Mouse (Mus musculus): ENCODE results near the gene Ddx27. TPM values are rescaled to one million over a fixed set of nuclear protein-coding genes. Genes with fewer than 3 reads are reported as not detected.
A peak's percentile ranks its signal among the peaks of the same experiment; 100 is the strongest.

The Ddx27 gene
- polyA plus RNA-seq, 1 experiment from 2014 or later = 31.2 TPM

DNA sequence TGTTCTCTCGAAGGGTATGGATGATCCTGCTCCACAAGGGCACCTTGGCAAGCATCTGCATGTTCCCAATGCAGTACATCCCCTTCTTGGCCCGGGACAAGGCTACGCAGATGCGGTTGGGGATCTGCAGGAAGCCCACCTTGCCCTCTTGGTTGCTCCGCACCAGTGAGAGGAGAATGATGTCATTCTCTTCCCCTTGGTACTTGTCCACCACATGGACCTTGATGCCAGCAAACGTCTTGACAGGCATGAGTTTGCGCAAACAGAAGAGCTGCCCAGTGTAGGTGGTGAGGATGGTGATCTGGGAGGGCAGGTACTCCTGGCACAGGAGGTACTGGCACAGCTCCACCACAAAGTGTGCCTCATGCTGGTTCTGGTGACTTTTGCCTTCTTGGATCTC is 23.7 kb downstream of the Ddx27 start:
- H3K9ac ChIP-seq (ENCODE audit: low read depth, low read length) = no peak overlapping the region
- no peaks in the 10 kb centered on the region for H3K9me3 ChIP-seq (ENCODE audit: control insufficient read depth, low read length)
- no peak overlapping the region for H3K4me3 ChIP-seq (ENCODE audit: low read depth, low read length)
- H3K36me3 ChIP-seq (ENCODE audit: control insufficient read depth, insufficient read depth, low read length) = peaks cover 100% of the 10 kb centered on the region
- H3K27me3 ChIP-seq (replicated peaks; ENCODE audit: control insufficient read depth, insufficient read depth, low read length) = no peaks in the 10 kb centered on the region
- no peak overlapping the region for H3K4me2 ChIP-seq (ENCODE audit: low read depth, low read length)
- no peak overlapping the region for H3K27ac ChIP-seq (replicated peaks; ENCODE audit: low read depth, low read length)
- H3K4me1 ChIP-seq (ENCODE audit: control insufficient read depth, insufficient read depth, low read length) = no peaks in the 10 kb centered on the region
- 90% methylated on average over 7 of the region's 7 CpGs for WGBS
- no peak for DNase-seq (ENCODE audit: low spot score)
- ATAC-seq (ENCODE audit: low read depth) = no peak

- H3K27me3 ChIP-seq (replicated peaks; ENCODE audit: control insufficient read depth, insufficient read depth, low read length) = no peaks in the 10 kb centered on the region
- peaks cover 100% of the 10 kb centered on the region for H3K36me3 ChIP-seq (ENCODE audit: control insufficient read depth, insufficient read depth, low read length)
- H3K4me3 ChIP-seq (ENCODE audit: low read depth, low read length) = no peak overlapping the region
- ATAC-seq (ENCODE audit: low read depth) (no peak), DNase-seq (ENCODE audit: low spot score) (no peak)
- no peaks in the 10 kb centered on the region for H3K9me3 ChIP-seq (ENCODE audit: control insufficient read depth, low read length)
- H3K4me2 ChIP-seq (ENCODE audit: low read depth, low read length) = no peak overlapping the region
- H3K4me1 ChIP-seq (ENCODE audit: control insufficient read depth, insufficient read depth, low read length) = no peaks in the 10 kb centered on the region
- H3K9ac ChIP-seq (ENCODE audit: low read depth, low read length) = no peak overlapping the region
- 88% methylated on average over 8 of the region's 8 CpGs for WGBS
- H3K27ac ChIP-seq (replicated peaks; ENCODE audit: low read depth, low read length) = no peak overlapping the region
Measured at GRCm38 (mm10) chr2:167039386-167039785, 24.4 kb downstream of the Ddx27 start.

DNA sequence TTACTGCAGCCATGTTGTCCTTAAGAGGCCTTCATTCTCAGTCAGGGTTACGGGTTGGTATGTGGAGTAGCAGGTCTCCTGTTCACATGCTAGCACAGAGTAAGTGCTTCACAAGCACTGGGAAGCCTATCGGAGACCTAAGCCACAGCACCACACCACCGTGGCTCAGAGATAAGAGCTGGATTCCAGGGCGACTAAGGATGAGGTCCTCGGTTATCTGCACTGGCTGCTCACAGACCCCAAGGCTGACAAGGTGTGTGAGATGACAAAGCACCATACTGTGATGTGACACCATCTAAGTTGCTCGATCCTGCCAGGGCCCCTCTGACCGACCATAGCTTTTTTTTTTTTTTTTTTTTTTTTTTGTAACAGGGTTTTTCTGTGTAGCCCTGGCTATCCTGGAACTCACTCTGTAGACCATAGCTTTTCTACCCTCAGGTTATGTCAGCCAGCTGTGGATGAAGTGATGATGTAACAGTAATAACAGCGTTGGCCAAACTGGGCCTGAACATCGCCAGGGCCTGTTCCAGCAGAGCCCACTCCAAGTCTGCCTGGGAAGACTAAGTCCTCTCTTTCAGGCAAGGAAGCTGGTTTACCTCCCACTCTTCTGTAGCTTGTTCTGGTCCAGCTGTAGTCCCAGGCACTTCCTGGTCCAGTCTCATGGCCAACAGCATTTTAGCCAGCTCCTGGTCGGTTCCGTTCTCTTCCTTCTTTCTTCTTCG is 28.6 kb downstream of the Ddx27 start:
- no peak overlapping the region for H3K27ac ChIP-seq (replicated peaks; ENCODE audit: low read depth, low read length)
- 90% methylated on average over 12 of the region's 12 CpGs for WGBS
- H3K9ac ChIP-seq (ENCODE audit: low read depth, low read length) = no peak overlapping the region
- H3K27me3 ChIP-seq (replicated peaks; ENCODE audit: control insufficient read depth, insufficient read depth, low read length) = no peaks in the 10 kb centered on the region
- H3K4me3 ChIP-seq (ENCODE audit: low read depth, low read length) = no peak overlapping the region
- ATAC-seq (ENCODE audit: low read depth) (no peak), DNase-seq (ENCODE audit: low spot score) (no peak)
- H3K4me1 ChIP-seq (ENCODE audit: control insufficient read depth, insufficient read depth, low read length) = no peaks in the 10 kb centered on the region
- H3K36me3 ChIP-seq (ENCODE audit: control insufficient read depth, insufficient read depth, low read length) = peaks cover 96% of the 10 kb centered on the region
- no peaks in the 10 kb centered on the region for H3K9me3 ChIP-seq (ENCODE audit: control insufficient read depth, low read length)
- no peak overlapping the region for H3K4me2 ChIP-seq (ENCODE audit: low read depth, low read length)

DNA sequence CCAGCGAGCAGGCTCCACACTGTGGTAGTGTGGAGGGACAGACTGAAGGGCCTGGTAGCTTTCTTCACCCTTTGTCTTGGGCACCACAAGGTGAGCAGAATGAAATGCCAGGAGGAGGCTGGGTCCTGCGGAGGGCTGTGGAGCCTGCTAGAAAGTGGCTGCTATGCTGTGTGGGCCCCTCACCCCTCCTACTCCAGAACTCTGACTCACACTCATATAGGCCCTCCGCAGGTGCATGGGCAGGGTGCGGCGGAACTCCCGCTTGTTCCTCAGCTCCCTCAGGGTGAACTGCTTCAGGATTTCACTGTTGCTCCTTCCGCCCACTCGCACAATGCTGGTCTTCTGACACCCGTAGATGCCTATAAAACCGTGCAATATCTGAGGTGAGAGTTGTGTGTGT is 33.2 kb downstream of the Ddx27 start:
- H3K36me3 ChIP-seq (ENCODE audit: control insufficient read depth, insufficient read depth, low read length) = peaks cover 81% of the 10 kb centered on the region
- H3K27me3 ChIP-seq (replicated peaks; ENCODE audit: control insufficient read depth, insufficient read depth, low read length) = no peaks in the 10 kb centered on the region
- H3K9ac ChIP-seq (ENCODE audit: low read depth, low read length) = no peak overlapping the region
- ATAC-seq (ENCODE audit: low read depth) = no peak
- DNase-seq (ENCODE audit: low spot score) = no peak
- H3K4me2 ChIP-seq (ENCODE audit: low read depth, low read length) = no peak overlapping the region
- H3K9me3 ChIP-seq (ENCODE audit: control insufficient read depth, low read length) = no peaks in the 10 kb centered on the region
- H3K27ac ChIP-seq (replicated peaks; ENCODE audit: low read depth, low read length) = no peak overlapping the region
- H3K4me3 ChIP-seq (ENCODE audit: low read depth, low read length) = no peak overlapping the region
- no peaks in the 10 kb centered on the region for H3K4me1 ChIP-seq (ENCODE audit: control insufficient read depth, insufficient read depth, low read length)
- 89% methylated on average over 10 of the region's 10 CpGs for WGBS

DNA sequence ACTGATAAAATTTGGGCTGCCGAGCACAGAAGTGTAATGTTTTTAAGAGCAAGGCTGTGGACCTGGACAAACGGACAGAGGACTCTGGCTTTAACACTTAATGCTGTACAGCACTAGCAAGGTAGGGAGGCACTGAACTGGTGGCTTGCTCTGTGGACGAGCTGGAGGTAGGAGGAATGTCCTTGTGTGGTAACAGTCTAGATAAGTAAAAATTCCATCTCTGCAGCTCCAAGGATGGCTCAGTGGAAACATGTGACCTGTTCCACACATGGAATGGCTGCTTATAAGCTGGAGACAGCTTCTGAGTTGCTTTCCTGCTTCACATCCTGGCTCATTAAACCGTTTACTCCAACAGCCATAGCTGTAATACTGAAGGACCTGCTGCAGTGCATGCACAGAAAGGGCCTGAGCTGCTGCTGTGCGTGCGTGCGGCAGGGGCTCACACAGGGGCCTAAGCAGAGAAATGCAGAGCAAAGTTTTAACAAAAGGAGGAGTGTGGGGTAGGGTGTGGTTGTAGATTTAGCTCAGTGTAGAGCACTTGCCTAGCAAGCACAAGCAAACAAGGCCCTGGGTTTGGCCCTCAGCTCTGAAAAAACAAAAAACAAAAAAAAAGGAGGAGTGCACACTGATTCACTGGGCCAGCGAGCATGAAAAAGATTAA is 33.8 kb downstream of the Ddx27 start:
- Histone ChIP-seq H3K9ac (ENCODE audit: low read depth, low read length) (no peak overlapping the region), H3K36me3 (ENCODE audit: control insufficient read depth, insufficient read depth, low read length) (peaks cover 75% of the 10 kb centered on the region), H3K27ac (replicated peaks; ENCODE audit: low read depth, low read length) (no peak overlapping the region), H3K27me3 (replicated peaks; ENCODE audit: control insufficient read depth, insufficient read depth, low read length) (no peaks in the 10 kb centered on the region), H3K9me3 (ENCODE audit: control insufficient read depth, low read length) (no peaks in the 10 kb centered on the region), H3K4me2 (ENCODE audit: low read depth, low read length) (no peak overlapping the region), H3K4me3 (ENCODE audit: low read depth, low read length) (no peak overlapping the region), H3K4me1 (ENCODE audit: control insufficient read depth, insufficient read depth, low read length) (no peaks in the 10 kb centered on the region)
- 86% methylated on average over 8 of the region's 8 CpGs for WGBS
- DNase-seq (ENCODE audit: low spot score) (no peak), ATAC-seq (ENCODE audit: low read depth) (no peak)

GRCm38 (mm10) chr2:167053127-167053844 is 38.3 kb downstream of the Ddx27 start:
- Histone ChIP-seq H3K4me2 (ENCODE audit: low read depth, low read length) (no peak overlapping the region), H3K9ac (ENCODE audit: low read depth, low read length) (no peak overlapping the region), H3K9me3 (ENCODE audit: control insufficient read depth, low read length) (no peaks in the 10 kb centered on the region), H3K27me3 (replicated peaks; ENCODE audit: control insufficient read depth, insufficient read depth, low read length) (no peaks in the 10 kb centered on the region), H3K4me1 (ENCODE audit: control insufficient read depth, insufficient read depth, low read length) (no peaks in the 10 kb centered on the region), H3K36me3 (ENCODE audit: control insufficient read depth, insufficient read depth, low read length) (peaks cover 73% of the 10 kb centered on the region), H3K4me3 (ENCODE audit: low read depth, low read length) (no peak overlapping the region), H3K27ac (replicated peaks; ENCODE audit: low read depth, low read length) (no peak overlapping the region)
- ATAC-seq (ENCODE audit: low read depth) (peak; percentile 80; the same call in 1 of the 2 replicates), DNase-seq (ENCODE audit: low spot score) (peak; percentile 57)
- 70% methylated on average over 9 of the region's 9 CpGs for WGBS

DNA sequence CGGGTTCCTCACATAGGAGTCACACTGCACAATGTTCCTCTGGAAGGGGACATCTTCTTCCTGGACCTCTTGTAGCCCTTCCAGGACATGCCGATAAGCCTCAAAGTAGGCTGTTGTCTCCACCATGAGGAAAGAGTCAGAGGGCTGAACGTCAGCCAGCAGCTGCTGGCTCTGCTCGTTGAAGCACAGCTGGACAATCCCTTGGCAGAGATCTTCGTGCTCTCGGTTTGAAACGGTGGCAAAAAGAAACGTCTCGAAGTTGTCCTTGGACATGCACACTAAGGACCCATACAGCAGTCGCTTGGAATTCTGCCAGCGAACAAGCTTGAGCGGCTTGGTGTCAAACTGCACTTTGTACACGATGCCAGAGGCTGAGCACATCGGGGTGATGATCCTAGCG is 40.4 kb downstream of the Ddx27 start:
- no peaks in the 10 kb centered on the region for H3K9me3 ChIP-seq (ENCODE audit: control insufficient read depth, low read length)
- no peak overlapping the region for H3K4me2 ChIP-seq (ENCODE audit: low read depth, low read length)
- H3K27ac ChIP-seq (replicated peaks; ENCODE audit: low read depth, low read length) = no peak overlapping the region
- no peaks in the 10 kb centered on the region for H3K27me3 ChIP-seq (replicated peaks; ENCODE audit: control insufficient read depth, insufficient read depth, low read length)
- peaks cover 1% of the 10 kb centered on the region; the same call in 1 of the 2 replicates for H3K4me1 ChIP-seq (ENCODE audit: control insufficient read depth, insufficient read depth, low read length)
- no peak overlapping the region for H3K9ac ChIP-seq (ENCODE audit: low read depth, low read length)
- 79% methylated on average over 15 of the region's 15 CpGs for whole genome bisulfite sequencing
- H3K4me3 ChIP-seq (ENCODE audit: low read depth, low read length) = no peak overlapping the region
- DNase-seq (ENCODE audit: low spot score) (no peak), ATAC-seq (ENCODE audit: low read depth) (no peak)
- H3K36me3 ChIP-seq (ENCODE audit: control insufficient read depth, insufficient read depth, low read length) = peaks cover 70% of the 10 kb centered on the region

DNA sequence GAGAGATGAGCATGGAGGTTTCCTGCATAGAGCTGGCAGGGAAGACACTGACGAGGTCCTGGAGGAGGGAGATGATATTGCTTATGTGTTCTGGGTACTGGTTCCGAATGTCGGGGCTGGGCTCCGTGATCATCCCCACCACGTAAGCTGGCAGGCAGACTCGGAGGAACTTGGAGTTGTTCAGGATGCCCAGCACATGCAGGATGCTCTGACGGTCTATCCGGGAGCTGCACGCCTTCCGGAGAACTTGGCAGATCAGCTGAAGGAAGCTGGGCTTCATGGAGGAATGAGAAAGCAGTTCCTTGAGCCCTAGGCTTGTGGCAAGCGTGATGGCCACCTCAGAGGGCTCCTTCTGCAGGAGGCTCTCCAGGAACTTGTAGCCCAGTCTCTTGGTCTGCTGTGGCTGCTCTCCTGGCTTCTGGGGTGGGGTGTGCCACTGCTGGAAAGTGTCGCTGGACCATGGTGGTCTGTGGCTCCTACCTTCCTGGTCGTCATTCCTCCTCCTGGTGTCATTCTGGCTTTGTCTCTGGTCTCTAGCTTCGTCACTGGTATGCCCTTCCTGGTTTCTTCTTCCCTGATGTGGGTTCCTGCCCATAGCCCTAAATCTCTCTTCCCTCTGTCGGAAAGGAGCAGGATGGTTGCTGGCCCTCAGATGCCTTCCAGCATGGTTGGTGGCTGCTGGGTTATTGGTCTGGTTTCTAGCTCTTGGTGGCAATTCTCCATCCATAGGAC is 41.4 kb downstream of the Ddx27 start:
- no peak overlapping the region for H3K9ac ChIP-seq (ENCODE audit: low read depth, low read length)
- no peak overlapping the region for H3K27ac ChIP-seq (replicated peaks; ENCODE audit: low read depth, low read length)
- H3K36me3 ChIP-seq (ENCODE audit: control insufficient read depth, insufficient read depth, low read length) = peaks cover 68% of the 10 kb centered on the region
- H3K4me3 ChIP-seq (ENCODE audit: low read depth, low read length) = no peak overlapping the region
- WGBS = 97% methylated on average over 15 of the region's 15 CpGs
- ATAC-seq (ENCODE audit: low read depth) = no peak
- H3K27me3 ChIP-seq (replicated peaks; ENCODE audit: control insufficient read depth, insufficient read depth, low read length) = no peaks in the 10 kb centered on the region
- no peak for DNase-seq (ENCODE audit: low spot score)
- no peaks in the 10 kb centered on the region for H3K9me3 ChIP-seq (ENCODE audit: control insufficient read depth, low read length)
- H3K4me1 ChIP-seq (ENCODE audit: control insufficient read depth, insufficient read depth, low read length) = peaks cover 11% of the 10 kb centered on the region
- no peak overlapping the region for H3K4me2 ChIP-seq (ENCODE audit: low read depth, low read length)
